Mouse (Mus musculus): ENCODE measurements at regions not wholly inside any gene's neighbourhood (a gene's known extent, or its start where the extent isn't known, plus 50 kb on each side); places are given as distances from the start of the nearest gene placed in this dataset.

DNA sequence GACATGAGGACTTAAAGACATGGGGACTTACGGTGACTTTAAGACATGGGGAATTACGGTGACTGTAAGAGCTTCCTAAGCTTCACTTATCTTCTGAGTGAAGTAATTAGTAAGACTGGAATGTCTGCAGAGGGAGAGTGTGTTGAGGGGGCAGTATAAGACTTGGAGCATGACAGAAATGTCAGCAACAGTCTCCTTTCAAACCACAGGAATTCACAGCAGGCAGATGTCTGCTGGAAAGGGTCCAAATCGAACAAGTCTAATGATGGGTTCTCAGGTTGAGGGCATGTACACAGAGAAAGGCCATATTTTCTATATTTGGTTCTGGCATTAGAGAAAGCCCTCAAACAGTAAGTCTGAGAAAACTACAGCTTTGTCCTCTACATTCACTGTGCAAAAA is 705.2 kb downstream of the Rapgef2 start:
- TF ChIP-seq HCFC1 (IDR thresholded peaks at IDR 0.05; ENCODE audit: borderline replicate concordance, insufficient read depth, low read length), result no peak
- no peak for TF ChIP-seq ZNF384 (IDR thresholded peaks at IDR 0.05; ENCODE audit: low read depth, low read length)
- no peak for TF ChIP-seq CHD2 (IDR thresholded peaks at IDR 0.05; ENCODE audit: low read depth, low read length)
- TF ChIP-seq ZC3H11A (IDR thresholded peaks at IDR 0.05; ENCODE audit: borderline replicate concordance, low read depth, low read length), result no peak
- no peak for TF ChIP-seq MAFK (IDR thresholded peaks at IDR 0.05; ENCODE audit: insufficient read depth, low read depth, low read length)

Measured in ES-E14 (cell line).